Mouse (Mus musculus): ENCODE measurements around the gene Naa38.

Naa38 gene

DNA sequence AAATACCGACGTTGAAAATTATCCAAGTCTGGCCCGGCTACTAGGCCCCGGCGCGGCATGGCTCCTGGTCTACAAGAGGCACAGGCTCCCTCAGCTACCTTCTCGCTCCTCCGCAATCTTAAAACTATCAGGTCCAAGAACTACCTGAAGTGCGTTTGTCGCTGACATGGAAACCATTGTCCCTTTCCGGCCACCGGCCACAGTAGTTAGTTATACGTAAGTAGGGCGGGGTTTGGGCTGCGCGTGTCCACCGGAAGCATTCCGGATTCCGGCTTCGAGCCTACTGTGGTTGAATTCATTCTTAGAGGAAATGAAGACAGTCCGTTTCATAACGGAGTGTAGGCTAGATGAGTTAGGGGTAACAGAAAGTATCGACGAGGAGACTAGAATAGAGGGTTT, at the start of gene Naa38, which contains the start of gene Cyb5d1:
Gene Naa38, plus strand, starts transcription at position 253 of the 399 bp plus-strand sequence.
Gene Cyb5d1, minus strand, starts transcription at position 397 of the 399 bp plus-strand sequence.
- peak; percentile 90 to 95 for DNase-seq (ENCODE audit: low spot score in 2 of 2)

DNA sequence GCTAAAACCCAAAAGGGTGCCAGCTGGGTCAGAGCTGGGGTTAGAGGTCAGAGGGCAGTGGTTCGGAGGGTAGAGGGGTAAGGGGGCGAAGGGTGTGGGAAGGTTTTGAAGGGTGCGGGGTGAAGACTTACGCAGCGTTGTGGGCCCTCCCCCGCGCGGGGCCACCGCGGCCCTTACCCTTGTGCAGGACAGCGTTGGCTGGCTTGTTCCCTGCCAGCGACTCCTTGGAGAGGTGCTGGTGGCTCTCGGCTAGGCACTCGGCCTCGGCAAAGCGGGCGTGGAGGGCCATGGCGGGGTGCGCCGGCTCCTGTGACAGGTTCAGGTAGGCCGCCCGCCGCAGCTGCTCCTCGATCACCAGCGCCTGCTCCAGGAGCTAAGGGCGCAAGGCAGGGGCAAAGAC, 48.8 kb upstream of the Naa38 start:
- DNase-seq (ENCODE audit: low spot score in 2 of 2), result no peak

DNA sequence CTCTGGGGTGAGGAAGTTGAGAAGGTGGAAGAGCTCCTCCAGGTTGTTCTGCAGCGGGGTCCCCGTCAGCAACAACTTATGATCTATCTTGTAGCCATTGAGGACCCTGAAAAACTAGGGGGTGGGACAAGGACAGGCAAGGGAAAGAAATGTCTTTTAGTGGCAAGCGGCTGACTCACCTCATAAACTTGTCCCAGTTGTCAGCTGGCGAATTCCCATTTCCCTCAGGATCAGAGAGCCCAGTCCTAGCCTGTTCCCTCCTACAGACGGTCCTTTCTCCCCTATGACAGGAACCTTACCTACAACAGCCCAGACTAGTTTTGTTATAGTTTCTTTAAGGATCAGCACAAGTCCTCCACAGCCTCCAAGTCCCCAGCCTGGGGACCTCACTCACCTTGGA, 38.7 kb upstream of the Naa38 start:
- DNase-seq (ENCODE audit: low spot score in 2 of 2), result no peak

DNA sequence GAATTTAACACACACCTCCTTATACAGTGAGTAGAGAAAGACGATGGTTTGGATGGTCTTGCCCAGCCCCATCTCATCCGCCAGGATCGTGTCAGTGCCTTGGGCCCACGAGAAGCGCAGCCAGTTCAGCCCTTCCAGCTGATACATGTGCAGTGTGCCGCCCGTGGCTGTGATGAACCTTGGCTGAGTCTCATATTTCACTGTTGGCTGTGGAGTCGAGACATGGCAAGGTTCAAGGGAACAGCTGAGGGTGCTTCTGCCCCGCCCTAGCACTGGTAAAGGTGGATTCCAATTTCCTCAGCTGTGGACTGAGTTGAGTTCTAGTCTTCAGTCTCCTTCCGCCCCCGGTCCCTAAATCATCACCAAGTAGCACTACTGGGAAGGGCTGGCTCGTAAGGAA, 37.6 kb upstream of the Naa38 start:
- DNase-seq (ENCODE audit: low spot score in 2 of 2), result no peak

DNA sequence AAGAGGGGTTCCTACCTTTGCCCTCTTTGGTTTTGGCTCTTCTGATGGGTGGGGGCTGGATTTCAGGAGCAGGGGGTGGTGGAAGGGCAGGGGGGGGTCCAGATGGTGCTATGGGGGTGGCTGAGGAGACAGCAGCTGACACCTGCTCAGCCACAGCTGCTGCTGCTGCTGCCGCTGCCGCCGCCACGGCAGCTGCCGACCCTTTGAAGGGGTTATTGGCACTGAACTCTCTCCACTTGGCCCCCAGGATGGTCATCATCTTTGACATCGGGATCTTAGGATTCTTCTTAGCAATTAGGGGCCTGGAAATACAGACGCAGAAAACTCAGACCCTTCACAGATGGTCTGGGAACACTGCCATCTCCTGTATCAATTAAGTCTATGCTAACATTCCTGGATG, 33.3 kb upstream of the Naa38 start:
- no peak for DNase-seq (ENCODE audit: low spot score in 2 of 2)

DNA sequence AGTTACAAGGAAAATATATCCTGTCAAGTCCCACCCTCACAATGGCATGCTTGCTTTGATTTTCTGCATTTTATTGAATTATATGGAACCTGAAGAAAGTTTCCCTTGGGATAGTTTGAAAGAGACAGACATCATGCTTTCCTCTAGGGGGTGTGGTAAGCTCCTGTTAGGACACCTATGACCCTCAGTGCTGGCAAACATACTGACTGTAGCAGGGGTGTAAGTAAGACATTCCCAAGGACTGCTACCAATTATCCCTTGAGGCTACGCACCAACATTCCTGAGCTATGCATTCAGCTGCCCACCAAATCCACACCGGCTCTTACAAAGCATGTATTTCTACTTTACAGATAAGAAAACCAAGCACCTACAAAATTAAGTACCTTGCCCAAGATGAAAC, 32.8 kb upstream of the Naa38 start:
- DNase-seq (ENCODE audit: low spot score in 2 of 2), result no peak

DNA sequence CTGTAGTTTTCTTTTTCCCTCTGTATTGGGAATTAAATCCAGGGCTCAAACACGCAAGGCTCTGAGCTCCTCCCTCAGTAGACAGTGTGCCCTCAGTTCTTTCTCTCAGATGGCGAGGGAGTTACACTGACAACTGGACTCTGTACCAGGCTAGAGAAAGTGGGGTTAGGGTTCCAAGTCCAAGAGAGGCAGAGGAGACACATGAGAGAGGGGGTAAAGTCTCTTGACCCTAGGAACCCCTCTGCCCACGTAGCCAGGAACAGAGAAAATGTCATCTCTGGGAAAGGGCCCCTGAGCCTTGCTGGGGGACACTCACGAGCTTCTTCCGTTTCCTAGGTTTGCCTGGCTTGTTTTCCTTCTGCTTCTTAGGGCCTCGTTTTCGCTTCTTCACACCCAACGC, 30.9 kb upstream of the Naa38 start:
- DNase-seq (ENCODE audit: low spot score in 2 of 2), result no peak

DNA sequence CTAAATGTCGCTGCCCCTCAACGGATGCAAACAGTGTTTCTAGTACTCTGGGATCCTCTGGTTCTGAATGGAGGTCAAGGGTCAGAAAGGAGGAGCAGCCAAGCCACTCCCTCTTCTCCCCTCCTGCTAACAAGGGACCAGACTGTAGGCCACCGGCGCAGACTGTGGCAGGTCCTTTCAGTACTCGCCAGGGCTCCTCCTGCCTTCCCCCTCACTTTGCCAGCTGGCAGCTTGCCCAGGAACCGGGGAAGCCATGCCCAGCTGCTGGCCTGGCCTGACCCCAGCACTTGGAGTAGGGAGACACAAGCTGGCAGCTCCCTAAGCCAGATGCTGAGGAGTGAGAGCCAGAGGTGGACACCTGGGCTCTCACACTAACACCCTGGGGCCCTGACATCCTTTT, 30.4 kb upstream of the Naa38 start:
- peak; percentile 93 to 94 for DNase-seq (ENCODE audit: low spot score in 2 of 2)

DNA sequence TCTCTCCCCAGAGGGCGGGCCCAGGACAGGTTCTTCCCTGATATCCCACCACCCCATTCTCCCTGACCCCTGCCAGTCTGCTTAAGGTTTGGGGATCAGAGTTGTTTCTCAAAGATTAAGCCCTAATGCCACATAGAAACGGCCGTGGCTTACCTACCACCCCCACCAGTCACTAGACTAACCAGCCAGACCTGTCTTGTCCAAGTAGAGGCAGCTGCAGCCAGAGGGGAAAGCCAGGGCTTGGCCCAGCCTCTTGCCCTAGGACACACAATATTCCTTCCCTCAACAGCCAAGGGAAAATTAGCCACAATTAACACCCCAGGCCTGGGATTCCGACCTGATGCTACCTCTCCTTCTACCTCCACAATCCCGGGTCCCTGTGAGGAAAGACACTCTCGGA, 29.6 kb upstream of the Naa38 start:
- DNase-seq (ENCODE audit: low spot score in 2 of 2), result no peak

DNA sequence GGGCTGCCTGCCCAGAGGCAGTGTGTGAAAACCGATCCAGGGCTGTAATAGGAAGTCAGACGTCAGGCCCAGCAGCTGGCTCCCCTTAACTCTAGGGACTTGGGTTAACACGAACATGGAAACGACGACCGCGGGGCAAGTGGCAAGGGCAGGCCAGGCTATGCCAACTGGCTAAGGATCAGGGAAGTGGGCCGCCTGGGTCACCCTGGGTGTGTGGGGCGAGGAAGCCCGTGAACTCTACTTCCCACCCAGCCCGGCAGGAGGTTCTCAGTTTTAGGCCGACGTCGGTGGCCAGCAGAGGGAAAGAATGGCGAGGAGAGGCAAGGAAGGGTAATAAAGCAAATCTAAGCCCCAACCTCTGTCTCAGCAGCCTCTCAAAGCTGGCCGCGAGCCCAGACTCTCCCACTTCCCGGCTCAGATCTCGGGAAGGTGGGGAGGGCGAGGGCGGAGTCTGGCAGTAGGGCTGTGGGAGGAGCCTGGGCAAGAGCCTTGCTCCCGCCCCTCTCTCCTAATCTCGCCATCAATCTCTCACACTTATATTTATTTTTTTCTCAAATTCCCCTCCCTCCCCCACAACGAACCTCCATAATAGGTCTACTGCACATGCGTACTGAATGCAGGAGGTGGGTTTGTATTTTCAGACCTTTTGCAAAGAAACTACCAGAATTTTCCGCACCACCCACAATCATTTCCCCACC, 29.0 kb upstream of the Naa38 start:
- DNase-seq (ENCODE audit: low spot score in 2 of 2), result peak; percentile 92 to 93

DNA sequence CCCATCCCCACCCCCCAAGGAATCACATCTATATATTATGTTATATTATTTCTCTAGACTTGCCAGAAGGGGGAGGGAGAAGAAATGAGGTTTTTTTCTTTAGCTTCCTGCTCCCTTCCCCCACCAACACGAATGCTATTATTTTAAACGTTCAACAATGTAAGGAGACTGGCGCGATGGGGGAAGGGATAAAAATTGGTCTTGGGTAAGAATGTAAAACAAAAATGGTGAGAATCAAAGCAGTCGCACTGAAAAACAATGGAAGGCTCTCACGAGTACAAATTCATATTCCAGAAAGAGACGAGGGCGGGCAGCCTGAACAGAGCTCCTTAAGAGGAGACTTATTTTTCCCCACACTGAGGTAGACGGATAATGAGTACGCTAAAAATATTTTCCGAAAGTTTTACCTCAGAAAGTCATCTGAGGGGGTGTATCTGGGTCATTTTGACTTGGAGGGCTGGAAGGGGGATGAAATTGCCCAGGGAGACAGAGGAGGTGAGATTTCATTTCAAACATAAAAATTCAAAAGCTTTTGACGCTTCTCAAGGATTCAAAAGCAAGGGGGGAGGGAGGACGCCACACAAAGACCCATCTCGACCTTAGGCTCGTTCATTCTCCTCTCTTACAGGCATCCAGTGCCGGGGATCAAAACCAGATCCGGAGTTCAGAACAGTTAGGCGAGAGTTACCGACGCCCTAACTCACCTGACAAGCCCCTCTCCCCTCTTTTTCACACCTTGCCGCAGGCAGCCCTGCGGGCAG, 28.3 kb upstream of the Naa38 start:
- DNase-seq (ENCODE audit: low spot score in 2 of 2), result peak in 1 of 2 experiments; percentile 12

DNA sequence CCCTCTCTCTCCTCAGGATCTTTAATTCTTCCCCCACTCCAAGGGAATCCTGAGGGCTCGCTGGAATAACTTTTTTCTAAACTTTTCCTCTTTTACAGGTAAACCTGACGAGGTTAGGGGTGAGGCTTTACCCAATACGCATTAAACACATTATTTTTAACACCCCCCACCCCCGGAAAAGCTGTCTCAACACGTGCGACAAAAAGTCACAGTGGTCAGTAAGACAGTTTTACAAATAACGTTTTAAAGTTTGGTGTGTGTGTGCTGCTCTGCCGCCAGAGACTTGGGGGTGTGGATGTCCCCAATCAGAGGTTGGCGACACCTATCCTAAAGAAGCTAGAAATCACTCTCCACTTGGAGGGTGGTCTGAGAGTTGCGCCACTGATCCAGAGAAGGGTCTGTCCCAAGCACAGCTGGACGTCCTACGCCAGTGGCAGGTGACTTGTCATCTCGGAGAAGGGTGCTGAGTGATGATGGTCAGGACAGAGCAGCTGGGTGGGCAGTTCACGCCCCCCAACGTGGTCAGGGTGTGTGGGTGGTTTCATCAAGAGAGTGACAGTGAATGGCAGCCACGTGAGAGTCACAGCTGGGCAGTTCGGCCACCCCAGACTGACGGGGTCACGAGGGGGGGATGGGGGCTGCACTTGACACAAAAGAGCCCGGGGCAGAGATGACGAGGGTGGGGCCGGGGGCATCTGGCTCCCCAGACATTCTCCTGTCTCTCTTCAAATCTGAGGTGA, 27.5 kb upstream of the Naa38 start:
- DNase-seq (ENCODE audit: low spot score in 2 of 2), result peak; percentile 18 to 41

DNA sequence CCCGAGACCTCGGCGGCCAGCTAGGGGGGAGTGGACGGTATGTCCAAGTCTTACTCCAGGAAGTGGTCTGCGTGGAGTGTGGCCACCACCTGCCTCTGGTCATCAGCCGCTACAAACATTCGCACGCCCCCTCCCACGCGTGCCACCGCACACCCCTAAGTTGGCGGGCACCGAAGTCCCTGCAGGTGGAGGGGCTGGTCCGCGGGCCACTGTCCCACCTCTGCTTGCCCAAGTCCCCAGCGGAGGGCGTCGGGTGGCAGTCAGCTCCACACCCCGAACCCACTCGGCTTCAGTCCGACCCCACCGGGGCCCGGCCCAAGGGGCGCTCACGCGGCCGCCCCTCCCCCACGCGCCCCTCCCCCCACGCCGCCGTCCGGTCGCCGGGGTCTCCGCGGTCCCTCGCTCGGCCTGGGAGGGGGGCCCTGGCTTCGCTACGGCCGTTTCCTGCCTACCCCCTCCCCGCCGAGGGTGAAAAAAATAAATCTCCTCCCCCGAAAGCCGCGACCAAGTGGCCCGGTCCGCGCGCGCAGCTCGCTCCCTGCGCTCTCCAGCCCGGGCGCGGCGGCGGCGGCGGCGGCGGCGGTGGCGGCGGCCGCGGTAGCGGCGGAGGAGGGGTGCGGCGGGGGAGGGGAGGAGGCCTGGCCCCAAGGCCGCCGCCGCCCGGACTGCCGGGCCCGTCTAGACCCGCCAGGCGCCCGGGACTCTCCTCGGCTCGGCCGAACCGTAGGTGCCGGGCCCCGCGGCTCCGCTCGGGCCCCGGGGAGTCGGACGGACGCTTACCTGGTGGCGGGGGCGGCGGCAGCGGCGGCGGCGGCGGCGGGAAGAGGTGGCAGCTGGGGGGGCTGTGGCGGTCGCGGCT, 26.7 kb upstream of the Naa38 start:
- DNase-seq (ENCODE audit: low spot score in 2 of 2), result peak; percentile 25 to 48

DNA sequence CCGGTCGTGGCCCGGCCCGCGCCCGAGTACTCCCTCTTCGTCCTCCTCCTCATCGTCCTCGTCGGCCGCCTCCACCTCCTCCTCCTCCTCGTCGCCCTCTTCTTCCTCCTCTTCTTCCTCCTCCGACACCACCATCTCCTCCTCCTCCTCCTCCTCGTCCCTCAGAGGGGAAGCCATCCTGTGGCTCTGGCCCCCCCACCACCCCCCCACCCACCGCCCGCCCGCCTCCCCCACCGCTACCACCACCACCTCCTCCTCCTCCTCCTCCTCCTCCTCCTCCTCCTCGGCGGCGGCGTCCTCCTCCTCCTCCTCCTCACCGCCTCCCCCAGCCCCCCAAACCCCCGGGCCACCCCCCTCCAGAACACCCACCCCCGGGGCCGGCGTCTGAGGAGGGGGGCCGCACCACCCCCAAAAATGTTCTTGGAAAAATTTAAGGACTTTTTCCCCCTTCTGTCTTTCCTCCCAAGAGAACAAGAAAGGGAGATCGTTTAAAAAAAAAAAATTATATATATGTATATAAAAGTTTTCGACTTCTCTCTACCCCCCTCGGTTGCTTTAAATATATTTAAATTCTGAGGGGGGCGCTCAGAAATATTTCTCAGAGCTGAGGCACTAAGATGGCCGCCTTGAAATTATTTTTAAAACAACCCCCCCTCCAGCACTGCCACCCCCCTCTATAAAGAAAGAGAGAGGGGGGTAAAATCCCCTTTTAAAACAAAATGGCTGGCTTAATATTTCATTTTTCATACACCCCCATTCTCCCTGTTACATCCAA, 25.9 kb upstream of the Naa38 start, which contains the start of gene Chd3:
Gene Chd3, minus strand, starts transcription at position 192 of the 775 bp plus-strand sequence.
- no peak for DNase-seq (ENCODE audit: low spot score in 2 of 2)

DNA sequence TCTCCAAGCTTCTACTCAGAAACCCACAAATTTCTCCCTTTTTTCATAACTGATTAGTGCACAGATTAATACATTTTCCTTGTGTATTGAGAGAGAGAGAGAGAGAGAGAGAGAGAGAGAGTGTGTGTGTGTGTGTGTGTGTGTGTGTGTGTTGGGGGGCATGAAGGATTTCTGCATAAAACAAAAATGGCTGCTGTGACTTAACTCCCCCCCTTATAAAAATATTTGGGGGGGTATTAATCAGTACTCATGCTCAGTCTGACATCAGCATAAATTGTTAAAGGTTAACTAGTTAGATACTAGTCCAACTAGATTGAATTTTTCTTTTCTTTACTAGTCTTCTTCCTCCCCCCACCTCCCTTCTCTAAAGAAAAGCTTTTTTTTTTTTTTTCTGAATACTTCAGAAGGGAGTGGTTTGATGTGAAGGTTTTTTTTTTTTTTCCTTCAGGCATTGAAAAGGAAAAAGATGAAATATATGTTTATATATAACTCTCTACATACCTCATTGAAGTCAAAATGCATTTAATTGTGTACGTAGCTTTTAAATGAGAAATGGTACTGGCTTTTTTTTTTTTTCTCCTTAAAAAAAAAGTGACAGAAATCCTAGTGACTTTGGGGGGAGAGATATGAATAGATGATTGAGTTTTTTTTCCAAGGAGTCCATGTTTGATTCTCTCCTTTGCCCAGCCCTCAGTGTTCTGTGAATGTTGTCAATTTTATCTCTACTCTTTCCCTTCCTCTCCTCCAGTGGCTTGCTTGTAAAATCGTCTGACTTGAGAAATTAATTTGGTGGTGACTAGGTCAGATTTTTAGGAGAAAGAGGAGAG, 25.1 kb upstream of the Naa38 start:
- no peak for DNase-seq (ENCODE audit: low spot score in 2 of 2)

DNA sequence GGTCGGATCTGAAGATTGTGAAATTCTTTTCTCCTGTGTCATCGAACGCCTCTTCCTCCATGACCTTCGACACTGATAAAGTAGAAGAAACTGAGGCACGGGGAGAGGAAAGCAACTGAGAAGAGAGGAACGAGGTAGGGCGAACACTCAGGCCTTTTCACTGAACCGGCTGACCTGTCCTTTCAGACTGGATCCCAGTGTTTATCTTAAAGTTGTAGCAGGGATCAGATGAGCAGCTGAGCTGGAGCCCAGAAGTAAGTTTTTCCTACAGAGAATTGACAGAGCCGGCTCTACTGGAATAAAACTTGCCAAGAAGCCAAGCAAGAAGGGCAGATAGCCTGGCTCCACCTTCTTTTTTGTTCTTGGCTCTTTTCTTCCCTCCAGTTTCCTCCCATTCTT, 24.5 kb upstream of the Naa38 start:
- no peak for DNase-seq (ENCODE audit: low spot score in 2 of 2)

DNA sequence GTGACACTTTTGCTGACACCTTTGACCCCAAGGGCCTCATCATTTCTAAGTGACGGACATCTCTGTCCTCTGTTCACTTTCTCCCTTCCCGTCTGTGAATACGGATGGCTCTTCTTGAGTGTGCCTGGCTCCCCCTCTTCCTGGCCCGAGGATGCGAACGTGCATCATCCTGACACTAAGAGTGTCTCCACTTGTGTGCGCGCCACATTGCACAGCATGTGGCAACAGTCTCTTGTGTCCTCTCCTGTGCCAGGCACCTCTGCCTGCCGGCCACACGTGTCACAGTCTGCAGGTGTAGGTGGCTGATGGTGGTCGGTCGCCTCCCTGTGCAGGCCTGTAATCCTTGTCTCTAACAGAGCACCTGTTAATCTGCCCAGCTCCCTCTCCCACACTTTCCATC, 23.7 kb upstream of the Naa38 start:
- DNase-seq (ENCODE audit: low spot score in 2 of 2), result no peak

DNA sequence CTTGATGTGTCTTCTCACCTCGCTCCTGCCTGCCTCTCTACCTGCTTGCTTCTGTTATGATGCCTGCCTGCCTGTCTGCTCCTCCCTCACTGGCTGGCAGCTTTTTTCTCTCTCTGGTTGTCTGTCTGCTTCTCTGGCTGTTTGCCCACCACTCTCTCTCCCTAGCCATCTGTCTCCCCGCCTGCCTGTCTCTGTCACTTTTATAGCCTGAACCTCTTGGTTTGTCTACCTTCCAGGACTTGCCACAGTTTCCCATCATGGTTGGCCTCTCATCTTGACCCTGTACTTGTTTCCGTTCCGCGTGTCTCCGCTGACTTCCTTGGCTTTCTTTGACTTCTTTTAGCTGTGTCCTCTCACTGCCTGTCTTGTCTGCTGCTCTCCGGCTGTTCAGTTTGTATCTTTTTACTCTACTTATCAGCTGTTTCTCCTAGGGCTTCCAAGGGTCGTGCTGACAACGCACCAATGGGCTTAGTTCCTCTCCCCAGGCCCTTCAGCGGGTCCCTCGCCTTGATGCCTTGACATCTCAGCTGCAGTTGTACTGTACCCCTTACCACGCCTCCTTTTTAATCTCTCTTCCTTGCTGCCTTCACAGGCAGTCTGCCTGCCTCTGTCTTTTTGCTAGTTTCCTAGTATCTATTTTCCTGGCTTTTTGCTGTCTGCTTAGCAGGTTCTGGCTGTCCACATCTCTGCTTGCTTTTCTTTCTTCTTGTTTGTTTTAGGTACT, 23.1 kb upstream of the Naa38 start:
- no peak for DNase-seq (ENCODE audit: low spot score in 2 of 2)

DNA sequence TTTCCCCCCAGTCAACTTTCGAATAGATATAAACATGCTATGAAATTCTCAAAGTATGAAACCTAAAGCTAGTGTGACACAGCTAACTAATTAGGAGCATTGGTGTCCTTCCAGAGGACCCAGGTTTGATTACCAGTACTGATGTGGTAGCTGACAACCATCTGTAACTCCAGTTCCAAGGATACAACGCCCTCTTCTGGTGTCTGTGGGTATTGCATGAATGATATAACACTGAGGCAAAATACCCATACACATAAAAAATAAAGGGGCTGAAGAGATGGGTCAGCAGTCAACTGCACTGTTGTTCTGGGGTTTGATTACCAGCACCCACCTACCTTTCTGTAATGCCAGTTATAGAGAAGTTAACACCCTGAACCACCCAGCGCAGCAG, 22.5 kb upstream of the Naa38 start:
- no peak for DNase-seq (ENCODE audit: low spot score in 2 of 2)

Measured in heart, adult 9 months (tissue).